Mouse (Mus musculus) gastrocnemius, postnatal 10 days (tissue): Measurements from ENCODE around the gene Gm13539. TPM values are rescaled to one million over a fixed set of nuclear protein-coding genes. Genes with fewer than 3 reads are reported as not detected.
"Not testable (repeated sequence)": the region's sequence is repeated elsewhere in the genome, so short reads cannot be mapped to it uniquely, and the experiment has no call there.

Experiments
- DNase-seq: peaks from one replicate; pipeline ENCODE4 v3.0.0; 2021; ENCODE audit warnings: mixed read lengths
- long read RNA-seq, 2 experiments: library from polyadenylated mRNA; stranded (forward); transcript quantifications; one replicate each; pipeline ENCODE4 v2.0.0; 2021
- total RNA-seq, 2 experiments: library from RNA; stranded (reverse); gene quantifications; 2 replicates each; pipeline ENCODE4 v1.2.3; 2021

The Gm13539 gene
- not detected for total RNA-seq
- long read RNA-seq, experiment 1: 0 reads
- long read RNA-seq, experiment 2: 0 reads

- no peak for DNase-seq
These were observed at the start of gene Gm13539 for GRCm38 (mm10) chr2:25781957-25782356. Gm13539 (plus strand) TSS chr2:25782257.

- DNase-seq: no peak
These were observed 48.7 kb upstream of the Gm13539 start for GRCm38 (mm10) chr2:25733199-25733930.

GRCm38 (mm10) chr2:25736709-25737108, 45.3 kb upstream of the Gm13539 start, which contains the start of gene Obp2b:
Obp2b (plus strand) TSS chr2:25737009.
- DNase-seq: not testable (repeated sequence)

GRCm38 (mm10) chr2:25741671-25742070, 40.4 kb upstream of the Gm13539 start:
- DNase-seq: no peak

- no peak for DNase-seq
These were observed 27.9 kb upstream of the Gm13539 start for GRCm38 (mm10) chr2:25754201-25754600.

GRCm38 (mm10) chr2:25758064-25758625, 23.9 kb upstream of the Gm13539 start:
- no peak for DNase-seq

- no peak for DNase-seq
These were observed 16.8 kb upstream of the Gm13539 start, which contains the start of gene Lcn3 for GRCm38 (mm10) chr2:25765269-25765668. Lcn3 (plus strand) TSS chr2:25765569.

GRCm38 (mm10) chr2:25767764-25768163, 14.3 kb upstream of the Gm13539 start:
- no peak for DNase-seq

- DNase-seq: no peak
These were observed 8.6 kb upstream of the Gm13539 start for GRCm38 (mm10) chr2:25773507-25773906.

GRCm38 (mm10) chr2:25774640-25775039, 7.4 kb upstream of the Gm13539 start:
- DNase-seq: no peak

- no peak for DNase-seq
These were observed 6.1 kb upstream of the Gm13539 start for GRCm38 (mm10) chr2:25775991-25776390.

GRCm38 (mm10) chr2:25776717-25777116, 5.3 kb upstream of the Gm13539 start, which contains the start of gene Lcn11:
Lcn11 (plus strand) TSS chr2:25777017.
- no peak for DNase-seq

- DNase-seq: no peak
These were observed 3.0 kb upstream of the Gm13539 start for GRCm38 (mm10) chr2:25779076-25779475.

GRCm38 (mm10) chr2:25780921-25781320, 1.1 kb upstream of the Gm13539 start:
- no peak for DNase-seq

- no peak for DNase-seq
These were observed 3.7 kb downstream of the Gm13539 start for GRCm38 (mm10) chr2:25785573-25786322.

- no peak for DNase-seq
These were observed 7.0 kb downstream of the Gm13539 start for GRCm38 (mm10) chr2:25789092-25789491.

- no peak for DNase-seq
These were observed 15.6 kb downstream of the Gm13539 start for GRCm38 (mm10) chr2:25797635-25798034.

- DNase-seq: no peak
These were observed 16.0 kb downstream of the Gm13539 start for GRCm38 (mm10) chr2:25798065-25798464.

- no peak for DNase-seq
These were observed 29.7 kb downstream of the Gm13539 start for GRCm38 (mm10) chr2:25811711-25812110.

- DNase-seq: no peak
These were observed 31.3 kb downstream of the Gm13539 start for GRCm38 (mm10) chr2:25813364-25813763.

GRCm38 (mm10) chr2:25815748-25816147, 33.7 kb downstream of the Gm13539 start, which contains the start of gene Glt6d1:
Glt6d1 (minus strand) TSS chr2:25815848.
- not testable (repeated sequence) for DNase-seq

GRCm38 (mm10) chr2:25822806-25823205, 40.7 kb downstream of the Gm13539 start, which contains the start of gene Lcn9:
Lcn9 (plus strand) TSS chr2:25823153.
- peak; percentile 34 for DNase-seq

GRCm38 (mm10) chr2:25824751-25825150, 42.7 kb downstream of the Gm13539 start:
- DNase-seq: no peak
